Mouse (Mus musculus): ENCODE data around the gene Zbed4. TPM values are rescaled to one million over a fixed set of nuclear protein-coding genes. Genes with fewer than 3 reads are reported as not detected.
A peak's percentile ranks its signal among the peaks of the same experiment; 100 is the strongest.
"Not testable (repeated sequence)": the region's sequence is repeated elsewhere in the genome, so short reads cannot be mapped to it uniquely, and the experiment has no call there.

The Zbed4 gene
- 11.4 and 12.2 TPM in 2 replicates for polyA plus RNA-seq (2015; fragmentation: Nextera tagmentation; extraction: Ambion mirVana)

DNA sequence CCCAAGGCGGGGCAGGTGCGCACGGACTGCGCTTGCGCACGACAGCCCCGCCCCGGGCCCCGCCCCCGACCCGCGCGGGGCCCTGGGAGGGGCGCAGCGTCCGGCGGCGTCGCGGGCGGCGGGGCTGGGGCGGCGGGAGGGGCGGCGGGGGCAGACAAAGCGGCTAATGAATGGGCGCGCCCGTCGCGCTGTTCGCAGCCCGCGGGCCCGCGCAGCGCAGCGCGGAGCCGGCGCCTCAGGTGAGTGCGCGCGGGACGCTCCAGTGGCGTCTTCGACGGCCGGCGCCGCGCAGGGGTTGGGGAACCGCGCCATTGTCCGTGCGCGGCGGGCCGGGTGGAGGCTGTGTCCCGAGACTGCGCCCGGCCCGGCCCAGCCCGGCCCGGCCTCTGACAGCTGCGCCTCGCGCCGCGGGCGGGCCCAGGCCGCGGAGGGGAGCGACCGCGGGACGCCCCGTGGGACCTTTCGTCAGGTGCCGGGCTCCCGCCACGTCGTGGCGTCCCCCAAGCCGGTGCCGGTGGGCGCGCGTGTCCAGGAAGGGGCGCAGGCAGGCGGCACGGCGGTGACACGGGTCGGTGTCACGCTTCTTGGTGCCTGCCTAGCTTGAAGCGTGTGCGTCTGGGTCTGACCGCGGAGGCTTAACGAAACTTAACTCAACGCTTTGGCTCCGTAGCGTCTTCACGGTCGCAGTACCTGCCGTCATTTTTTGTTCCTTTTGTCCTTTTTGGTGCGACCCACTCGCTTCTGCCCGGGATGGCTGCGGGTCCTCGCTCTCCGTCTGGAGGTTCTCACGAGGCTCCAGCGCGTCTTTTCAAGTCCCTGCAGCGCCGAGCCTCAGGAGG lies at the start of gene Zbed4:
Zbed4 (plus strand) TSS at position 97 of the 839 bp plus-strand sequence.
- Histone ChIP-seq H3K36me3 (peaks cover 5% of the 10 kb centered on the region; the same call in 1 of the 2 replicates), H3K27me3 (no peaks in the 10 kb centered on the region), H3K4me3 (peak within 1 kb of the TSS; percentile 81), H3K27ac (peak within 1 kb of the TSS; percentile 85), H3K4me2 (peak within 1 kb of the TSS; percentile 82), H3K9ac (peak within 1 kb of the TSS; percentile 72), H3K4me1 (peaks cover 10% of the 10 kb centered on the region; the same call in 1 of the 2 replicates), H3K9me3 (no peaks in the 10 kb centered on the region)
- 1% methylated on average over 94 of the region's 119 CpGs for WGBS
- ATAC-seq (ENCODE audit: insufficient number of reproducible peaks, low FRiP score, low TSS enrichment, low read depth) = peak; percentile 58; the same call in 1 of the 2 replicates

DNA sequence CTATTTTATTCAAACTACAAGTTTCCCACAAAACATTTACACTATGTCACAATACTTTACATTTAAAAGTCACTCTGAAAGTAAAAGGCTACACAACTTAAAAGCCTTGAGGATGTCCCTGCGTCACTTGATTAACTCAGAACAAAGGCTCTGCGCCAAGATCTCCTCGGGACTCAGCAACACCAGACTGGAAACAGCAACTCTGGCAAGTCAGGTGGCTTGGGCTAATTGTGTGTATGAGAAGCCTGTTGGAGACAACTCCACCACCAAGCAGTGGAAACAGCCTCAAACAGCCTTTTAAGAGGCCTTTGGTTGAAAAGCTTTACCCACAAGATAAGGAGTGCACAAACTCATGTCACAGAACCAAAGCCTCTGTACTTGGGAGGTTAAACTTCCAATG lies 49.0 kb upstream of the Zbed4 start:
- WGBS = 86% methylated on average over 3 of the region's 3 CpGs
- ATAC-seq (ENCODE audit: insufficient number of reproducible peaks, low FRiP score, low TSS enrichment, low read depth) = no peak
- no peaks in the 10 kb centered on the region for H3K4me1 ChIP-seq

DNA sequence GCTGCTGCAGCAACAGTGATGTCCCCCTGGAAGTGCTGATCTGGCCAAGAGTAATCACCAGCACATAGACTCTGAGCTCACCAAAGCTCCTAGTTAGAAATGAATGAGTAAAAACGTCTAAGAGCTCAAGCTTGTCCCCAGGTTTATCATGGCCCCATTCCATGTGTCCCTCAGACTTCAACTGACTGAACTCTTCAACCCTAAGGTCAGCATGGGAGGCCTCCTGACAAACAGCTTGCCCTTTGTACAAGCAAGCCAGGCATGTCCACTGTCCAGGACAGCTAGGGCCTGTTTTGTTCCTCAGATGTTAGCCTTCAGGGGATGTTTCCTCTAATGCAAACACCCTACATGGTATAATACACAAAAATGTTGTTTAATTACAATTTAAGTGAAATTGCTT lies 47.2 kb upstream of the Zbed4 start:
- Histone ChIP-seq H3K4me3 (no peak overlapping the region), H3K27me3 (no peaks in the 10 kb centered on the region), H3K27ac (no peak overlapping the region), H3K9ac (no peak overlapping the region), H3K9me3 (no peaks in the 10 kb centered on the region), H3K36me3 (peaks cover 92% of the 10 kb centered on the region), H3K4me1 (no peaks in the 10 kb centered on the region), H3K4me2 (no peak overlapping the region)
- WGBS = 62% methylated on average over 1 of the region's 1 CpGs
- no peak for ATAC-seq (ENCODE audit: insufficient number of reproducible peaks, low FRiP score, low TSS enrichment, low read depth)

More for the DNA sequence above, 49.0 kb upstream of the Zbed4 start:
- Histone ChIP-seq H3K4me2 (no peak overlapping the region), H3K9me3 (no peaks in the 10 kb centered on the region), H3K9ac (no peak overlapping the region), H3K36me3 (peaks cover 91% of the 10 kb centered on the region), H3K27ac (no peak overlapping the region), H3K4me3 (no peak overlapping the region), H3K27me3 (no peaks in the 10 kb centered on the region)

DNA sequence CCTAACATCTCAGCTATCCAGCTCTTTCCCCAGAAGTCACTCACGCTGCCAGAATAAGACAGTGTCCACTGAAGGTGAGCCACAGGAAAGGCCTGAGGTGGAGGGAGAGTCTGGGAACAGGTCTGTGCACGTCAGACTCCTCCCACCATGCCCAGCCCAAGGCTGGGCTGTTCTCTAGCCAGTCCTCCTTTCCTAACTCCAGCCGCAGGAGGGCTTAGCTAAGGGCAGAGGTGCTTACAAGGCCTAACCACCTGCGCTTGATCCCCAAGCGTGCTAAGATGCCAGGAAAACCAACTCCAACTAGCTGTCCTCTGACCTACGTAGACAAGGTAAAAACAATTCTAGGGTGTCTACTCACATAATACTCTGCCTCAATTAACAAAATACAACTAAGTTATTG lies 45.1 kb upstream of the Zbed4 start:
- Histone ChIP-seq H3K9ac (no peak overlapping the region), H3K36me3 (peaks cover 94% of the 10 kb centered on the region), H3K27ac (no peak overlapping the region), H3K4me1 (no peaks in the 10 kb centered on the region), H3K9me3 (no peaks in the 10 kb centered on the region), H3K4me2 (no peak overlapping the region), H3K4me3 (no peak overlapping the region), H3K27me3 (no peaks in the 10 kb centered on the region)
- no peak for ATAC-seq (ENCODE audit: insufficient number of reproducible peaks, low FRiP score, low TSS enrichment, low read depth)
- WGBS = 86% methylated on average over 6 of the region's 6 CpGs

DNA sequence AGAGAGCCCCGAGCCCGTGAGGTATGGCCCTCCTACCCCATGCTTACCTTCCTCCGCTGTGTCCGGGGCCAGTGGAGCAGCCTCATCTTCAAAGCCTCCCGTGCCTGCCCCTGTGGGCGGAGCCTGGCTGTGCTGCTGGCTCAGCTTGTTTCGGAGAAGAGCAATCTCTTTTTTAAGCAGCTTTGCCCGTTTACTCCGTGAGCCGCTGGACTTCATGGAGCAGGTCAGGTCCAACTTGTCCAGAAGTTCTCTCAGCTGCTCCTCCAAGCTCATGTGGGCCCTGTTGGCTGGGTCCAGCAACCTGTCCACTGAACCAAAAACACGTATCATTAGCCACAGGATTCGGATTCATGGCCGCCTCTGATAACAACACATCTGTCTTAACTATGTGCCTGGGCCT lies 44.5 kb upstream of the Zbed4 start:
- H3K4me1 ChIP-seq; H3K9me3 ChIP-seq; H3K27ac ChIP-seq; ATAC-seq (ENCODE audit: insufficient number of reproducible peaks, low FRiP score, low TSS enrichment, low read depth); H3K27me3 ChIP-seq; H3K4me2 ChIP-seq; H3K9ac ChIP-seq; H3K4me3 ChIP-seq: not testable (repeated sequence)
- WGBS = 61% methylated on average over 13 of the region's 13 CpGs
- H3K36me3 ChIP-seq = peaks cover 94% of the 10 kb centered on the region

DNA sequence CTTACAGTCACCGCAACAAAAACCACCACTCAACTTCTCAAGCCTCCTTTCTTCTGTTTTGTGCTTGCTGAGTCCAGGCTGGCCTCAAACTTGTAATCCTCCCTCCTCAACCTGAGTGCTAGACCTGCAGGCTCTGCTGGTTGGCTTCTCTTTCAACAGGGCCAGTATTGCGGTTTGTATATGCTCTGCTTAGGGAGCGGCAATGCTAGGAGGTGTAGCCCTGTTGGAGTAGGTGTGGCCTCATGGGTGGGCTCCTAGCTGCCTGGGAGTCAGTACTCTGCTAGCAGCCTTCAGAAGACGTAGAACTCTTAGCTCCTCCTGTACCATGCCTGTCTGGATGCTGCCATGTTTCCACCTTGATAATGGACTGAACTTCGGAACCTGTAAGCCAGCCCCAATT lies 43.3 kb upstream of the Zbed4 start:
- Histone ChIP-seq H3K4me3 (no peak overlapping the region), H3K27ac (no peak overlapping the region), H3K9ac (no peak overlapping the region), H3K36me3 (peaks cover 98% of the 10 kb centered on the region), H3K27me3 (no peaks in the 10 kb centered on the region), H3K4me1 (no peaks in the 10 kb centered on the region), H3K4me2 (no peak overlapping the region), H3K9me3 (no peaks in the 10 kb centered on the region)
- 91% methylated on average over 5 of the region's 5 CpGs for WGBS
- ATAC-seq (ENCODE audit: insufficient number of reproducible peaks, low FRiP score, low TSS enrichment, low read depth) = no peak

DNA sequence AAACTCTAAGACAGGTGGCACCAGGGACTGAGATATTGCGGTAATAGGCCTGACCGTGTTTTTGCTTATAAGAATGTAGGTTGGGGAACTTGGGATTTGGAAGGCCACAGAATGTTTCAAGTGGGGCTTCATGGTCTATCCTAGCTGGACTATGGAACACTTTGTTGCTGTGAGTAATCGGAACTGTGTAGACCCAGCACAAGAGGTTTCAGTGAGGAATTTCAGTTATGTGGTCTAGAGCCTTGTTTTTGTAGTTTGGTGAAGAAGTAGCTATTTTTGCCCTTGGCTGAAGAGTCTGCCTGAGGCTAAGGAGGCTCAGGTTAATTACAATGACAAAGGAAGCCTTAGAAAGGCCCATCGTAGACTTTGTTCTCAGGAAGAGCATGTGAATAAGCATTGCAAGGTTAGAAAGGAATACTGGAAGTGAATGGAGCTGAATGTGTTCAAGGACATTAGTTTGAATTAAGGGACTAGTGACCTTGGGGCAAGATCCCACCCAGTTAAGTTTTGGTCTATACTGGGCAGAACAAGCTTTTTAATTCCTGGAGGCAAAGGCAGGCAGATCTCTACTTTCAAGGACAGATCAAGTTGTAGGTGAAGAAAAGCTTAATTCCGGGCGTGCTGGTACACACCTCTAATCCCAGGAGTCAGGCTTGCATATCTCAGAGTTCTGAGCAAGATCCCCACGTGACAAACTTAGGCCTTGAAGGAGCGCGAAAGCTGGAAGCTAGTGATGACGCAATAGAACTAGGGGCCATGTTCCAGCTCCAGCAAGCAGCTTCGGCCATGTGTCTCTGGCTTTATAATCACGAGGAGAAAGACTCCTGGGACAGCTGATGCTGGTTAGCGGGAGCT lies 42.6 kb upstream of the Zbed4 start:
- Histone ChIP-seq H3K27me3 (no peaks in the 10 kb centered on the region), H3K27ac (no peak overlapping the region), H3K9ac (no peak overlapping the region), H3K9me3 (no peaks in the 10 kb centered on the region), H3K4me2 (no peak overlapping the region), H3K36me3 (peaks cover 98% of the 10 kb centered on the region), H3K4me3 (no peak overlapping the region), H3K4me1 (no peaks in the 10 kb centered on the region)
- WGBS = 81% methylated on average over 13 of the region's 13 CpGs
- ATAC-seq (ENCODE audit: insufficient number of reproducible peaks, low FRiP score, low TSS enrichment, low read depth) = no peak

DNA sequence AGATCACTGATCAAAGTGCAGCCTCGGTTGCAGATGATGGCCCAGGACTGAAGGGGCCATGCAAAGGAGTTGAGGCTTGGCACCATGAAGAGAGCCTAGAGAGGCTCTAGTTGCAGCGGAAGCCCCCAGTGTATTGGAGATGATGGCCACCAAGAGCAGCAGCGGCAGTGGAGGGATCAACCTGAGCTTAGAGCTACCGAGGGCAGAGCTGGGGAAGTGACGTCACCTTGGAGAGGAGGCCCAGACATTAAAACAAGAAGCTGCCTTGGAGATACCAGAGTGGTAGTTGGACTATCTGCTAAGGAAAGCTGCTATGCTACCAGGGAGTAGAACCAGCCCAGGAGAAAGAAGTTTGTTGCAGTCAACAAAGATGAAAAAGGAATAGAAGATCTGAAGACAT lies 41.6 kb upstream of the Zbed4 start:
- H3K36me3 ChIP-seq = peaks cover 97% of the 10 kb centered on the region
- ATAC-seq (ENCODE audit: insufficient number of reproducible peaks, low FRiP score, low TSS enrichment, low read depth) = no peak
- no peaks in the 10 kb centered on the region for H3K4me1 ChIP-seq
- no peak overlapping the region for H3K4me2 ChIP-seq
- H3K27me3 ChIP-seq = no peaks in the 10 kb centered on the region
- no peak overlapping the region for H3K9ac ChIP-seq
- WGBS = 94% methylated on average over 5 of the region's 5 CpGs
- H3K27ac ChIP-seq = no peak overlapping the region
- no peak overlapping the region for H3K4me3 ChIP-seq
- H3K9me3 ChIP-seq = no peaks in the 10 kb centered on the region

DNA sequence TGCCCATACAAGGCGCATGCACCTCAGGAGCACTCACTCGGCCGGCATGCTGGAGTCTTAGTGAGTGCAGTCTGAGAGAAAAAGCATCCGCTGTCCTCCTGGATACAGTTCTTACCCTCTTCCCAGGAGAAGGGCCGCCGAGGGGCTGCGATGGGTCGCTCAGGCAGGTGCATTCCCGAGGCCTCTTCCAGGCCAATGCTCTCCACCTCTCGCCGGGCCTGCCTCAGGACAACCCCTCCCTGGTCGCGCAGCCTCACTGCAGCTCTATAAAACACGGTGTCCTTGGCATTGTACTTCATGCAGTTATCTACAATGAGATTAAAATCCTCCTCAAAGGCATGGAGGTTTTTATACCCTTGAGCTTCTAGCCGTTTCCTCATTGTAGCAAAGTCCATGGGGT lies 39.0 kb upstream of the Zbed4 start:
- no peak overlapping the region for H3K9ac ChIP-seq
- no peaks in the 10 kb centered on the region for H3K9me3 ChIP-seq
- no peaks in the 10 kb centered on the region for H3K27me3 ChIP-seq
- 94% methylated on average over 15 of the region's 15 CpGs for WGBS
- 0 out of 2 replicates have a peak, but pooled peaks cover 3% of the 10 kb centered on the region for H3K4me1 ChIP-seq
- no peak for ATAC-seq (ENCODE audit: insufficient number of reproducible peaks, low FRiP score, low TSS enrichment, low read depth)
- peaks cover 97% of the 10 kb centered on the region for H3K36me3 ChIP-seq
- H3K4me2 ChIP-seq = no peak overlapping the region
- H3K27ac ChIP-seq = no peak overlapping the region
- no peak overlapping the region for H3K4me3 ChIP-seq

DNA sequence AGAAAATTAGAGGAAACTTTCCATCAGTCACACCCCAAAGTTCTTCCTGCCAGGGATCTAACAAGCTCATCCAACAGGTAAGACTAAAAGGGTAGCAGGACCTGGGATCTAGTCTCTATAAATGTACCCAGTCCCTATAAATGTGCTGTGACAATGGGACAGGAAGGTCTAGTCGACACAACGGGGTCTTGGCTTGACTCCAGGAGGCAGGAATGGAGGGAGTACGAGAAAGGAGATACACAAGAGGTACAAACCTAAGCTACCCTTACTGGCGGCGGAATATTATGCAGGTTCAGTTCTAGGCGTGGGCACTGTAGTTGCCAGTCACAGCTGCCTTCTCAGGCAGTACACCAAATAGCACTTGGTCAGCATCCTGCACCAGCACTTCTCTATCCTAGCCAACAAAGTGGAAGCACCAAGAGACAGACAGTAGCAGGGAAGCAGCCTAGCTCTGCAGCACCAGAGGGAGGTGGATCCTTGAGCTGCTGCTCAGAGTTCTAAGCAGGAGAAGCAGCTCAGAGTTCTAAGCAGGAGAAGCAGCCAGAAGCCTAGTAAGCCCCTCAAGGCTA lies 37.4 kb upstream of the Zbed4 start:
- peaks cover 94% of the 10 kb centered on the region for H3K36me3 ChIP-seq
- ATAC-seq (ENCODE audit: insufficient number of reproducible peaks, low FRiP score, low TSS enrichment, low read depth) = no peak
- no peak overlapping the region for H3K4me3 ChIP-seq
- H3K27me3 ChIP-seq = no peaks in the 10 kb centered on the region
- 85% methylated on average over 6 of the region's 6 CpGs for WGBS
- H3K4me2 ChIP-seq = no peak overlapping the region
- H3K9me3 ChIP-seq = no peaks in the 10 kb centered on the region
- H3K27ac ChIP-seq = no peak overlapping the region
- H3K9ac ChIP-seq = no peak overlapping the region
- H3K4me1 ChIP-seq = peaks cover 7% of the 10 kb centered on the region

DNA sequence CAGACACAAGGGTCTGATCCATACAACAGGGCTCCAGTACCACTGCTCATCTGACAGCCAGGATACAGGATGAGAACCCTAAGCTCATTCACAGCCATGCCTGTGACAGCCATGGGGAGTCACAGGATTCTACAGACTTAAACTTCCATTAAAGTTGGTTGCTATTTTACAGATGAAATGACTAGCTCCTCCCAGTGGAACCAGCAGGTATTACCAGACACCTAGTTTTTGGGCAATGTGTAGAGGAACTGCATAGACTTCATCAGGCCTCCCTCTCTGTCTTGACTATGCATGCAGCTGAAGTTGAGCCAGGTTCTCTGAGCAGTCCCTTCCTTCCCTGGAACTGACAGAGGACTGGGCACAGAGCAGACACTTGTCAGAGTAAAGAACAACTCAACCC lies 35.1 kb upstream of the Zbed4 start:
- H3K9ac ChIP-seq = no peak overlapping the region
- H3K9me3 ChIP-seq = no peaks in the 10 kb centered on the region
- H3K36me3 ChIP-seq = peaks cover 84% of the 10 kb centered on the region
- no peak overlapping the region for H3K27ac ChIP-seq
- H3K4me2 ChIP-seq = no peak overlapping the region
- no peak overlapping the region for H3K4me3 ChIP-seq
- ATAC-seq (ENCODE audit: insufficient number of reproducible peaks, low FRiP score, low TSS enrichment, low read depth) = no peak
- H3K27me3 ChIP-seq = no peaks in the 10 kb centered on the region
- peaks cover 7% of the 10 kb centered on the region for H3K4me1 ChIP-seq

DNA sequence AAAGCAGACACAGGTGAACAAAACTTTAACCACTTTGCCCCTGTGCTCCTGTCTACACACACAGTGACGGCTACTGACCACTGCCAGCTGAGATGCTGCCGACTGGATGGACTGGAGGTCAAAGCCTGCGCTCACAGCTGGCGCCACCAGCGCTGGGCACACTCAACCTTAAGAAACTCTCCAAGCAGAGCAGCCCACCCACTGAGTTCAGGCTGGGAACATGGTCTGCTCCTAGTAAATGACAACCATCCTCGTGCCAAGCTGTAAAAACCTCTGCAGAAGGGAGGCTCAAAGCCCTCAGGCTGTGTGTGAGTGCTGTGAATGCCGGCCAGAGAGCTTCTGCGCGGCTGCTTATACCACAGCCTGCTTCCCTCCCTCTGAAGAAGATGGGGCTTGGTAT lies 34.2 kb upstream of the Zbed4 start:
- no peak for ATAC-seq (ENCODE audit: insufficient number of reproducible peaks, low FRiP score, low TSS enrichment, low read depth)
- WGBS = 43% methylated on average over 9 of the region's 9 CpGs
- Histone ChIP-seq H3K4me3 (no peak overlapping the region), H3K4me2 (no peak overlapping the region), H3K9ac (no peak overlapping the region), H3K27me3 (no peaks in the 10 kb centered on the region), H3K4me1 (peaks cover 7% of the 10 kb centered on the region), H3K9me3 (no peaks in the 10 kb centered on the region), H3K27ac (no peak overlapping the region), H3K36me3 (peaks cover 84% of the 10 kb centered on the region)

Data from limb, embryonic 15.5 days (tissue).